Mouse (Mus musculus) myocyte (in vitro differentiated cells): ENCODE measurements around the gene Brpf3.

Experiments
- E2F4 ChIP-seq: IDR thresholded peaks from one replicate; pipeline ENCODE4 v1.6.1; 2011; ENCODE audit warnings: mild to moderate bottlenecking, control low read depth, moderate library complexity; ENCODE audit not compliant: insufficient read depth
- MAX ChIP-seq: IDR thresholded peaks from one replicate; pipeline ENCODE4 v1.6.1; 2011; ENCODE audit warnings: low read depth, mild to moderate bottlenecking, control low read depth
- MYOD1 ChIP-seq, 3 experiments: IDR thresholded peaks; one replicate each; pipeline ENCODE4 v1.6.1; 2011; ENCODE audit warnings: control low read depth in 2 of 3, low read depth in 2 of 3, mild to moderate bottlenecking in 2 of 3, moderate library complexity in 1 of 3; ENCODE audit not compliant: insufficient read length in 2 of 3, control insufficient read depth in 1 of 3
- MYOG ChIP-seq, 3 experiments: IDR thresholded peaks; one replicate each; pipeline ENCODE4 v1.6.1; 2011; ENCODE audit warnings: control low read depth in 2 of 3, low read depth in 2 of 3, mild to moderate bottlenecking in 2 of 3; ENCODE audit not compliant: insufficient read length in 2 of 3, control insufficient read depth in 1 of 3, insufficient read depth in 1 of 3
- POLR2A ChIP-seq: IDR thresholded peaks from one replicate; pipeline ENCODE4 v1.6.1; 2011; ENCODE audit warnings: low read depth, mild to moderate bottlenecking, control low read depth, moderate library complexity; ENCODE audit not compliant: insufficient read length
- POLR2AphosphoS2 ChIP-seq: IDR thresholded peaks from one replicate; pipeline ENCODE4 v1.6.1; 2011; ENCODE audit warnings: low read depth, control low read depth; ENCODE audit not compliant: insufficient read length
- TCF12 ChIP-seq: IDR thresholded peaks from one replicate; pipeline ENCODE4 v1.6.1; 2011; ENCODE audit warnings: mild to moderate bottlenecking, control low read depth; ENCODE audit not compliant: poor library complexity, insufficient read depth, severe bottlenecking
- USF1 ChIP-seq: IDR thresholded peaks from one replicate; pipeline ENCODE4 v1.6.1; 2011; ENCODE audit warnings: low read depth, mild to moderate bottlenecking, control low read depth, moderate library complexity

DNA sequence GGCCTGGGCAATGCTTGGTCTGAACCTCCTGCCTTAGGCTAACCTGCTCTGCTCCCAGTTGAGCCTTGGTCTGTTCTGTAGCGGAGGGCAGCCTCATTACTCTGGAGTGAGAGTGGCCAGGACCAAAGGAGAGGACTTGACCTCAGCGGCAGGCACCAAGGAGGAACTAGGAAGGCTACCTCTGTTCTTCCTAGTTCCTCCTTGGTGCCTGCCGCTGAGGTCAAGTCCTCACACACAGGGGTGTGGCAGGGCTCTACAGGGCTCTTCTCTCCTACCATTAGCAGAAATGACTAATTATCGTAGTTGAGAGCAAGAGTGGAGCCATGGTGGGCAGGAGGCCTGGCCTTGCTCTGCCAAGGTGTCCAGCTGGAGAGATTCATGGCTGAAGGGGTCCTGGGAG, 66.5 kb downstream of the Brpf3 start:
- TF ChIP-seq POLR2A (no peak), MAX (no peak), E2F4 (no peak), TCF12 (no peak), USF1 (no peak), MYOD1 (IDR thresholded peaks at IDR 0.05; ENCODE audit: control insufficient read depth in 1 of 3, insufficient read length in 2 of 3, low read depth in 2 of 3) (no peak), POLR2AphosphoS2 (no peak), MYOG (IDR thresholded peaks at IDR 0.05; ENCODE audit: control insufficient read depth in 1 of 3, insufficient read depth in 1 of 3, insufficient read length in 2 of 3, low read depth in 2 of 3) (no peak)
